Mouse (Mus musculus): Measurements from ENCODE around the gene Atf7ip.

DNA sequence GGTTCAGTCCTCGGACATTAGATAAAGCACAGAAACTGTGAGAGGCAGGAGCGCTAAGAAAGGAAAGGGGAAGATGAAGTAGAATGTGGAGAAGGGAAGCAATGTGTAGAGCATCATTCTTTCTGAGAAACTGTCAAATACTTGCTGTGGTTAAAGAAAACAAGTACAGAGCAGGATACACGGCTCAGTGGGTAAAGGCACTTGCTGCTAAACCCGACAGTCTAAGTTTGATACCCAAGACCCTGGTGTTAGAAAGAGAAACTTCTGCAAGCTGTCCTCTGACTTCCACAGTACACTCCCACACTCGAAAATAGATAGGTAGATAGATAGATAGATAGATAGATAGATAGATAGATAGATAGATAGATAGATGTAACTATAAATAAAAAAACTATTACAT is 147.4 kb downstream of the Atf7ip start:
- TF ChIP-seq CTCF (IDR thresholded peaks at IDR 0.05; ENCODE audit: control insufficient read depth, insufficient read depth, low read length) (no peak), POLR2A (IDR thresholded peaks at IDR 0.05; ENCODE audit: borderline replicate concordance, control insufficient read depth, low read depth, low read length) (no peak)
